Mouse (Mus musculus): ENCODE data around the gene Dhx16.
"Not testable (repeated sequence)": the region's sequence is repeated elsewhere in the genome, so short reads cannot be mapped to it uniquely, and the experiment has no call there.

Gene Dhx16

GRCm38 (mm10) chr17:35919864-35920301, 40.3 kb downstream of the Dhx16 start:
- in situ Hi-C loops (cut with MboI) = loop anchor here (5.0 kb wide), 1 partner anchor 83 kb away; the partner anchor contains the start of gene Tubb5

DNA sequence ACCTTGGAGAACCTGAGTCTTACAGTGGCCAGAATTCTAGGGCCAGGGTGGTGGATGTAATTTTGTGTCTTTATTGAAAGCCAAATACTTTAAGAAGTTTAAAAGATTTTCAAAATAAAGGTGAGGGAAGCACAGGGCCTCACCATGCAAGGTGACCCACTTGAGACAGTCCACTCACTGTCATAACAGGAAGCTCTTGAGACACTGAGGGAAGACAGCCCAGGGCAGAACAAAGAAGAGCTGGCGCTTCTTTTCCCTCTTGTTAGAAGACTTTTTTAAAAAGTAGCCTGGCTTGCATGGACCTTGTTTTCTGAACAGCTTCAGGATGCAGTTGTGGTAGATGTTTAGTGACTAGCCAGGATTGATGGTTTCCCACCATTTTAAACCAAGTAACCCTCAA, 40.8 kb downstream of the Dhx16 start:
- in situ Hi-C loops (cut with MboI) = no loop called here

GRCm38 (mm10) chr17:35920862-35921562, 41.4 kb downstream of the Dhx16 start:
- in situ Hi-C loops (cut with MboI) = no loop called here

GRCm38 (mm10) chr17:35921710-35922109, 42.1 kb downstream of the Dhx16 start:
- in situ Hi-C loops (cut with MboI) = no loop called here

DNA sequence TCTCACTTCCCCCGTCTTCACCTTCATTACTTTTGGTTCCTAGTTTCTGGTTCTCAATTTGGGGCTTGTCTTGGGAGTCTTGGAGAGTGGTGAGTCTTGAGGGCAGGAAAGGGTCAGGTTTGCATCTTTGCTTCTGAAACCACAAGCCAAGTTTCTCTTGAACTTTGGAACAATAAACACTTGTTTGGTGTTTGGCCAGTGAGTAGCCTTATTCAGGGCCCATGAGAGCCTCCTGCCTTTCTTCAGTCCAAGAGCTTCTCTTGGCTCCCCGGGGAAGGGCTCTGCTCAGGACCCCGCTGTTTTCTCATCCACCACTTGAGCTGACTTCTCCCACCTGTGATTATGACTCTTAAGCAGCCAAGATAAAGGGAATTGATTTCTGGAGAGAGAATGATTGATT, 42.9 kb downstream of the Dhx16 start:
- in situ Hi-C loops (cut with MboI) = no loop called here

DNA sequence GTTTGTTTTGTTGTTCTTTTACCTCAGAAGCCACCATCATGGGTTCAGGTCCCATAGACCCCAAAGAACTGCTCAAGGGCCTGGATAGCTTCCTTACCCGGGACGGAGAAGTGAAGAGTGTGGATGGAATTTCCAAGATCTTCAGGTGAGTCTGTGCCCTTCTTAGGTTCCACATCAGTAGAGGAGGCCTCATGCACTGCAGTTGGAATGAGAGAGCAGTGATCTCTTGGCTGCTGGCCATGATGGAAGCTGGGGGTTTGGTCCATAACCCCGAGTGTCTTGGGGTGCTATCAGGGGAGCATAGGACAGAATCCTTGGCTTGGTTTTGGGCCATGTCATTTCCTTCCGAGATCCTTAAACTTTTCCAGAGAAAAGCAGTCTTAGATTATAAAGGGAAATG, 43.7 kb downstream of the Dhx16 start:
- in situ Hi-C loops (cut with MboI) = no loop called here

- in situ Hi-C loops (cut with MboI) = no loop called here
Observed at GRCm38 (mm10) chr17:35927471-35927870, 47.9 kb downstream of the Dhx16 start.

DNA sequence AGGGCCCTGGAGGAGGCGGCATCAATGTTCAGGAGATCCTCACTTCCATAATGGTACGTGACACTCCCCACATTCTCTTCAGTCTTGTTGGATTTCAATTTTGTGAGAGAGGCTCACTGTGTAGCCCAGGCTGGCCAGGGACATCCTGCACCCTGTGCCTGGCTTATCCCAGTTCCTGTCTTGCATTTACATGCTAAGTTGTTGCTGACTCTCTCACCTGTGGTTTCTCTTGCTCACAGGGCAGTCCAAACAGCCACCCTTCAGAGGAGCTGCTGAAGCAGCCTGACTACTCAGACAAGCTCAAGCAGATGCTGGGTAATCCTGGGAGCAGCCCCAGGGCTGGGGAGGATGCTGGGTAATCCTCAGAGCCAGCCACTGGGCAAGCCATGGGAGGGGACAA, 49.9 kb downstream of the Dhx16 start:
- in situ Hi-C loops (cut with MboI) = no loop called here

GRCm38 (mm10) chr17:35930627-35931026, 51.0 kb downstream of the Dhx16 start:
- in situ Hi-C loops (cut with MboI) = no loop called here

- in situ Hi-C loops (cut with MboI) = no loop called here
Observed at GRCm38 (mm10) chr17:35932608-35933007, 53.0 kb downstream of the Dhx16 start.

- in situ Hi-C loops (cut with MboI) = not testable (repeated sequence)
Observed at GRCm38 (mm10) chr17:35935763-35936162, 56.1 kb downstream of the Dhx16 start.

- in situ Hi-C loops (cut with MboI) = no loop called here
Observed at GRCm38 (mm10) chr17:35937700-35938348, 58.2 kb downstream of the Dhx16 start.

- in situ Hi-C loops (cut with MboI) = no loop called here
Observed at GRCm38 (mm10) chr17:35939108-35939507, 59.5 kb downstream of the Dhx16 start.

DNA sequence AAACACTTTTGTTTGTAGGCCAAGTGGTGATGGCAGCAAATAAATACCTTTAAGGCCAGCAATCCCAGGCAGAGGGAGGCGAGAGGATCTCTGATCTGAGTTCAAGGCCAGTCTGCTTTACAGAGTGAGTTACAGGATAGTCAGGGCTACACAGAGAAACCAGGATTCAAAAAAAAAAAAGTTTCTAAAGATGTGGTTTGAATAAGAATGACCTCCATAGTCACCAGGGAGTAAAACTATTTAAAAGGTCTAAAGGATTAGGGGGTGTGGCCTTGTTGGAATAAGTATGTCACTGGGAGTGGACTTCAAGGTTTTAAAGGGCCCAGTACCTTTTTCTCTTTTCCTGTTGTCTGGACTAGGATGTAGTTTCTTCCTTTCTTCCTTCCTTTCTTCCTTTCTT, 60.3 kb downstream of the Dhx16 start:
- in situ Hi-C loops (cut with MboI) = no loop called here
